In the genomic region with DNA sequence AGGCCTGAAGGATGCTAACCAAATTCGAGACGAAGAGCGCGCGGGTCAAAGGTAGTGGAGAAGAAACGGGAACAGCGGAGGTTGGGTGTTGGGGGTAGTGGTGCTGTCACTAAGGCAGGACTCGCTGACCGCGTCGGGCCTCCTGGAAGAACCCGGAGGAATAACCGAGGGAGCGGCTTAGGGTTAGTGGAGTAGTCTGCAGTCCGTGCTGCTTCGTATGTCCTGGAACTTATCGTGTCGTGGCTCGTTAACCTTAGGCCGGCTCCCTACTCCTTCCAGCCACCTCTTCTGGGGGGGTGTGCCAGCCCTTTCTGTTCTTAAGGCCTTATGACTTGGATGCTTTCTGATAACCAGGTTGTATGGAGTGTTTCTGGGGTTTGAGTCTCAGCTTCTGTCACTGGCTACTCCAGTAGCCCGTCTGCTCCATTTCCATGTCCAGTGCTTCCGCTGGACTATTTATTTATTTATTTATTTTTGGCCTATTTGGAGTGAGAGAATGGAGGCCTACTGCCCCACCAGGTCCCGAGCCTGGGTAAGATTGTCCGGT, we compare ENCODE assay signal across 8 mouse cellular contexts. TPM values are rescaled to one million over a fixed set of nuclear protein-coding genes. Genes with fewer than 3 reads are reported as not detected.
DNase-seq lines count a peak whose midpoint lies in the region; ATAC-seq and TF ChIP-seq lines count a peak whose summit lies in the region.

No protein-coding gene starts in this region.

- no peak for TF ChIP-seq CTCF in lung, adult 2 months (IDR thresholded peaks at IDR 0.05; ENCODE audit: insufficient read depth, low read length)

- no peak for DNase-seq in lung, adult 2 months
- DNase-seq in lung, postnatal 36 days = no peak
- no peak for DNase-seq in embryonic facial prominence, embryonic 14.5 days (ENCODE audit: low spot score)
- DNase-seq in limb, embryonic 10.5 days (ENCODE audit: low spot score) = no peak
- DNase-seq in gastrocnemius, postnatal 14 days = no peak
- no peak for DNase-seq in left cerebral cortex, postnatal 14 days (ENCODE audit: low spot score in 2 of 2)
- no peak for DNase-seq in gastrocnemius, postnatal 10 days

- peak; percentile 60 for ATAC-seq in embryonic facial prominence, embryonic 14.5 days (ENCODE audit: low read depth)
- ATAC-seq in neural tube, embryonic 14.5 days (ENCODE audit: low read depth) = peak; percentile 74

- 1% methylated on average over 24 of the region's 24 CpGs for WGBS in lung, adult 2 months
- WGBS in embryonic facial prominence, embryonic 14.5 days = 2% methylated on average over 12 of the region's 24 CpGs
- 3% methylated on average over 24 of the region's 24 CpGs for WGBS in limb, embryonic 10.5 days
- WGBS in neural tube, embryonic 14.5 days = 3% methylated on average over 24 of the region's 24 CpGs

- peak overlapping the region; percentile 67 for H3K4me2 ChIP-seq in embryonic facial prominence, embryonic 14.5 days (ENCODE audit: low read depth, low read length)
- H3K4me2 ChIP-seq in neural tube, embryonic 14.5 days (ENCODE audit: low read depth, low read length) = peak overlapping the region; percentile 68

- no peaks in the 10 kb centered on the region for H3K27me3 ChIP-seq in embryonic facial prominence, embryonic 14.5 days (replicated peaks; ENCODE audit: control insufficient read depth, insufficient read depth, low read length)
- no peaks in the 10 kb centered on the region for H3K27me3 ChIP-seq in limb, embryonic 10.5 days (ENCODE audit: low read depth, poor library complexity, severe bottlenecking)
- no peaks in the 10 kb centered on the region for H3K27me3 ChIP-seq in neural tube, embryonic 14.5 days (ENCODE audit: control insufficient read depth, insufficient read depth, low read length)

- peak overlapping the region; percentile 60 for H3K27ac ChIP-seq in embryonic facial prominence, embryonic 14.5 days (replicated peaks; ENCODE audit: low read depth, low read length)
- peak overlapping the region; percentile 89 for H3K27ac ChIP-seq in limb, embryonic 10.5 days
- peak overlapping the region; percentile 58; the same call in 1 of the 2 replicates for H3K27ac ChIP-seq in neural tube, embryonic 14.5 days (ENCODE audit: low read depth, low read length)

- peaks cover 25% of the 10 kb centered on the region for H3K36me3 ChIP-seq in embryonic facial prominence, embryonic 14.5 days (ENCODE audit: control insufficient read depth, insufficient read depth, low read length)
- peaks cover 34% of the 10 kb centered on the region for H3K36me3 ChIP-seq in limb, embryonic 10.5 days
- H3K36me3 ChIP-seq in neural tube, embryonic 14.5 days (ENCODE audit: control insufficient read depth, insufficient read depth, low read length) = peaks cover 13% of the 10 kb centered on the region

- H3K9me3 ChIP-seq in embryonic facial prominence, embryonic 14.5 days (ENCODE audit: control insufficient read depth, low read length) = no peaks in the 10 kb centered on the region
- H3K9me3 ChIP-seq in limb, embryonic 10.5 days (replicated peaks) = no peaks in the 10 kb centered on the region
- H3K9me3 ChIP-seq in neural tube, embryonic 14.5 days (ENCODE audit: control insufficient read depth, low read length) = no peaks in the 10 kb centered on the region

- H3K4me1 ChIP-seq in lung, adult 2 months (ENCODE audit: control insufficient read depth, insufficient read depth, low read length) = peaks cover 7% of the 10 kb centered on the region
- H3K4me1 ChIP-seq in embryonic facial prominence, embryonic 14.5 days (ENCODE audit: control insufficient read depth, insufficient read depth, low read length) = peaks cover 13% of the 10 kb centered on the region
- H3K4me1 ChIP-seq in limb, embryonic 10.5 days = peaks cover 16% of the 10 kb centered on the region
- H3K4me1 ChIP-seq in neural tube, embryonic 14.5 days (ENCODE audit: control insufficient read depth, insufficient read depth, low read length) = peaks cover 11% of the 10 kb centered on the region; the same call in 1 of the 2 replicates

- intact Hi-C loops in gastrocnemius, postnatal 14 days (cut with DNase I; ENCODE audit: low total_unique reads) = no loop called here
- intact Hi-C loops in left cerebral cortex, postnatal 14 days (cut with DNase I) = loop anchor here (5.0 kb wide), 1 partner anchor 36 kb away; no protein-coding TSS in a partner anchor

- H3K9ac ChIP-seq in embryonic facial prominence, embryonic 14.5 days (ENCODE audit: low read depth, low read length) = peak overlapping the region; percentile 85
- peak overlapping the region; percentile 70 for H3K9ac ChIP-seq in neural tube, embryonic 14.5 days (replicated peaks; ENCODE audit: low read depth, low read length)

- peak overlapping the region; percentile 99 for H3K4me3 ChIP-seq in lung, adult 2 months (replicated peaks; ENCODE audit: extremely low read depth, low read depth, low read length)
- peak overlapping the region; percentile 55 for H3K4me3 ChIP-seq in embryonic facial prominence, embryonic 14.5 days (ENCODE audit: low read depth, low read length)
- H3K4me3 ChIP-seq in limb, embryonic 10.5 days = peak overlapping the region; percentile 88
- H3K4me3 ChIP-seq in neural tube, embryonic 14.5 days (ENCODE audit: low read depth, low read length) = peak overlapping the region; percentile 65

- TF ChIP-seq POLR2A in lung, adult 2 months (IDR thresholded peaks at IDR 0.05; ENCODE audit: borderline replicate concordance, extremely low read depth, low read depth, low read length) = no peak

RNA-seq across cellular contexts. Expression of a gene that starts 0.4 kb away (rescaled TPM):
- 80.1 and 95.0 TPM in 2 replicates for polyA plus RNA-seq in lung, adult 2 months (2012; rRNA removed)
- polyA plus RNA-seq in embryonic facial prominence, embryonic 14.5 days (2014; fragmentation: Nextera tagmentation; extraction: Ambion mirVana) = 91.3 and 107 TPM in 2 replicates
- 83.4 and 95.9 TPM in 2 replicates for polyA plus RNA-seq in limb, embryonic 10.5 days (2016; fragmentation: Nextera tagmentation; extraction: Ambion mirVana)
- polyA plus RNA-seq in neural tube, embryonic 14.5 days (2014; fragmentation: Nextera tagmentation; extraction: Ambion mirVana) = 115 and 127 TPM in 2 replicates
- 10 to 100 TPM; 33.6 to 34.5 TPM for total RNA-seq in gastrocnemius, postnatal 14 days (2021)
- total RNA-seq in left cerebral cortex, postnatal 14 days (2021) = 10 to 100 TPM; 74.5 to 77.9 TPM
- total RNA-seq in gastrocnemius, postnatal 10 days (2021) = 10 to 100 TPM; 43.2 to 47.5 TPM

RNA-seq across cellular contexts. Expression of a gene that starts 0.6 kb away (rescaled TPM):
- 31.5 and 53.1 TPM in 2 replicates for polyA plus RNA-seq in lung, adult 2 months (2012; rRNA removed)
- polyA plus RNA-seq in embryonic facial prominence, embryonic 14.5 days (2014; fragmentation: Nextera tagmentation; extraction: Ambion mirVana) = 227 and 230 TPM in 2 replicates
- polyA plus RNA-seq in limb, embryonic 10.5 days (2016; fragmentation: Nextera tagmentation; extraction: Ambion mirVana) = 155 and 201 TPM in 2 replicates
- 140 and 206 TPM in 2 replicates for polyA plus RNA-seq in neural tube, embryonic 14.5 days (2014; fragmentation: Nextera tagmentation; extraction: Ambion mirVana)
- total RNA-seq in gastrocnemius, postnatal 14 days (2021) = 10 to 100 TPM; 80.8 to 80.9 TPM
- 100 to 1,000 TPM; 155 to 162 TPM for total RNA-seq in left cerebral cortex, postnatal 14 days (2021)
- total RNA-seq in gastrocnemius, postnatal 10 days (2021) = 100 to 1,000 TPM in 1 of 2 experiments, 10 to 100 TPM in 1; 97.9 to 117 TPM

RNA-seq across cellular contexts. Expression of a gene that starts 25.6 kb away (rescaled TPM):
- polyA plus RNA-seq in lung, adult 2 months (2012; rRNA removed) = 0.05 TPM in 1 of 2 replicates, not detected in the other
- 1.6 and 1.9 TPM in 2 replicates for polyA plus RNA-seq in embryonic facial prominence, embryonic 14.5 days (2014; fragmentation: Nextera tagmentation; extraction: Ambion mirVana)
- not detected in 2 replicates for polyA plus RNA-seq in limb, embryonic 10.5 days (2016; fragmentation: Nextera tagmentation; extraction: Ambion mirVana)
- 3.3 and 3.6 TPM in 2 replicates for polyA plus RNA-seq in neural tube, embryonic 14.5 days (2014; fragmentation: Nextera tagmentation; extraction: Ambion mirVana)
- not detected for total RNA-seq in gastrocnemius, postnatal 14 days (2021)
- under 1 TPM; 0.30 to 0.37 TPM for total RNA-seq in left cerebral cortex, postnatal 14 days (2021)
- not detected for total RNA-seq in gastrocnemius, postnatal 10 days (2021)

RNA-seq across cellular contexts. Expression of a gene that starts 43.6 kb away (rescaled TPM):
- polyA plus RNA-seq in lung, adult 2 months (2012; rRNA removed) = 47.4 and 63.0 TPM in 2 replicates
- polyA plus RNA-seq in embryonic facial prominence, embryonic 14.5 days (2014; fragmentation: Nextera tagmentation; extraction: Ambion mirVana) = 130 and 148 TPM in 2 replicates
- 195 and 206 TPM in 2 replicates for polyA plus RNA-seq in limb, embryonic 10.5 days (2016; fragmentation: Nextera tagmentation; extraction: Ambion mirVana)
- 151 and 156 TPM in 2 replicates for polyA plus RNA-seq in neural tube, embryonic 14.5 days (2014; fragmentation: Nextera tagmentation; extraction: Ambion mirVana)
- 10 to 100 TPM; 88.5 to 95.2 TPM for total RNA-seq in gastrocnemius, postnatal 14 days (2021)
- total RNA-seq in left cerebral cortex, postnatal 14 days (2021) = 100 to 1,000 TPM; 105 to 108 TPM
- total RNA-seq in gastrocnemius, postnatal 10 days (2021) = 100 to 1,000 TPM; 104 to 106 TPM

RNA-seq across cellular contexts. Expression of a gene that starts 54.7 kb away (rescaled TPM):
- polyA plus RNA-seq in lung, adult 2 months (2012; rRNA removed) = 4.4 and 9.6 TPM in 2 replicates
- polyA plus RNA-seq in embryonic facial prominence, embryonic 14.5 days (2014; fragmentation: Nextera tagmentation; extraction: Ambion mirVana) = 13.5 and 16.7 TPM in 2 replicates
- 28.3 and 29.9 TPM in 2 replicates for polyA plus RNA-seq in limb, embryonic 10.5 days (2016; fragmentation: Nextera tagmentation; extraction: Ambion mirVana)
- polyA plus RNA-seq in neural tube, embryonic 14.5 days (2014; fragmentation: Nextera tagmentation; extraction: Ambion mirVana) = 50.9 and 52.2 TPM in 2 replicates
- total RNA-seq in gastrocnemius, postnatal 14 days (2021) = 1 to 10 TPM; 1.9 to 2.6 TPM
- total RNA-seq in left cerebral cortex, postnatal 14 days (2021) = 10 to 100 TPM; 17.4 to 21.5 TPM
- 1 to 10 TPM; 5.2 to 7.0 TPM for total RNA-seq in gastrocnemius, postnatal 10 days (2021)
